Mouse (Mus musculus): ENCODE measurements around the gene Cerkl. TPM values are rescaled to one million over a fixed set of nuclear protein-coding genes. Genes with fewer than 3 reads are reported as not detected.

Gene Cerkl
- polyA plus RNA-seq, 2 experiments, result 1.2 to 5.0 TPM

DNA sequence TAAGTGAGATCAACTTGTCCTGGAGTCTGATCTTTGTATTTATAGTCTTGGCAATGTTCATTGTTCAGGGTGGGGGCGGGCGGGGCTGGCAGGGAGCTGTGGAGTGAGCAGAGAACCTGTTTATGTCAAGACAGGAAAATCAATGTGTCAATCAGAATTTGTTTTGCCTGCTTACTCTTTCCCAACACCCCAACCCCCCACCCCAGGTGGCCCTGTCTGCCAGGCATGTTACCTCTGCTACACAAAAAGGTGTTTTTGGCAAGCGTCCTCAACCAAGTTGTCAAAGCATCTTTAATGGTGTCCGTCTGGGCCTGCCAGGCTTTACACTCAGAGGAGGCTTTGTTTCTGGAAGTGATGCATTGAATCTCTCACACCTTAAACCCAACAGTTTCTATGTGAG lies 141.5 kb downstream of the Cerkl start:
- Histone ChIP-seq H3K9ac (replicated peaks) (no peak overlapping the region), H3K9me3 (ENCODE audit: control insufficient read depth, low read length) (no peaks in the 10 kb centered on the region), H3K4me3 (ENCODE audit: insufficient read depth in 1 of 2, low read depth in 2 of 2, low read length in 2 of 2) (no peak overlapping the region), H3K27ac (no peak overlapping the region), H3K36me3 (replicated peaks; ENCODE audit: control insufficient read depth, insufficient read depth, low read depth) (peaks cover 83% of the 10 kb centered on the region), H3K4me1 (replicated peaks; ENCODE audit: control insufficient read depth in 2 of 2, insufficient read depth in 2 of 2, low read length in 1 of 2) (no peaks in the 10 kb centered on the region), H3K27me3 (ENCODE audit: control insufficient read depth, insufficient read depth, low read length) (no peaks in the 10 kb centered on the region), H3K4me2 (ENCODE audit: low read depth) (no peak overlapping the region)
- ATAC-seq (ENCODE audit: insufficient read depth) (no peak), DNase-seq (ENCODE audit: low read depth in 3 of 3, low spot score in 3 of 3) (no peak)
- WGBS (ENCODE audit: insufficient replicate concordance), result 85% methylated on average over 4 of the region's 4 CpGs
- TF ChIP-seq CTCF (IDR thresholded peaks at IDR 0.05; ENCODE audit: low read depth) (no peak), EP300 (IDR thresholded peaks at IDR 0.05; ENCODE audit: low read depth) (no peak)

DNA sequence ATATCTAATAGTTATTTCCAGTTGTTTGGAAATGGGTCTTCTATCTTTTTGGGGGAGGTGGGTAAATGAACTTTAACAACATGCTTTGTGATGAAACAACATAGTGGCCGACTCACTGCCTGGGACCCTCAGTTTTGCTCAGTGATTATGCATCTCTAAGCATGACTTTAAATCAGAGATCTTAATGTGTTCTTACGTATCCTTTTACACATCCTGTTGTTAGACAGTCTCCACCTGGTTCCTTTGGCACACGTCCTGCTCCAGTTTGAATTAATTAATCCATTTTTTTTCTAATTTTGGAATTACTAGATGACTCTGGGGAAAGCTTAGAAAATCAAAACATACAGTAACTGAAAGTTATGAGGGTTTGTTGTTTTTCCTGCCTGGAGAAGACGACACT lies 144.1 kb downstream of the Cerkl start:
- no peak for ATAC-seq (ENCODE audit: insufficient read depth)
- TF ChIP-seq EP300 (IDR thresholded peaks at IDR 0.05; ENCODE audit: low read depth), result no peak
- no peak for TF ChIP-seq CTCF (IDR thresholded peaks at IDR 0.05; ENCODE audit: low read depth)

DNA sequence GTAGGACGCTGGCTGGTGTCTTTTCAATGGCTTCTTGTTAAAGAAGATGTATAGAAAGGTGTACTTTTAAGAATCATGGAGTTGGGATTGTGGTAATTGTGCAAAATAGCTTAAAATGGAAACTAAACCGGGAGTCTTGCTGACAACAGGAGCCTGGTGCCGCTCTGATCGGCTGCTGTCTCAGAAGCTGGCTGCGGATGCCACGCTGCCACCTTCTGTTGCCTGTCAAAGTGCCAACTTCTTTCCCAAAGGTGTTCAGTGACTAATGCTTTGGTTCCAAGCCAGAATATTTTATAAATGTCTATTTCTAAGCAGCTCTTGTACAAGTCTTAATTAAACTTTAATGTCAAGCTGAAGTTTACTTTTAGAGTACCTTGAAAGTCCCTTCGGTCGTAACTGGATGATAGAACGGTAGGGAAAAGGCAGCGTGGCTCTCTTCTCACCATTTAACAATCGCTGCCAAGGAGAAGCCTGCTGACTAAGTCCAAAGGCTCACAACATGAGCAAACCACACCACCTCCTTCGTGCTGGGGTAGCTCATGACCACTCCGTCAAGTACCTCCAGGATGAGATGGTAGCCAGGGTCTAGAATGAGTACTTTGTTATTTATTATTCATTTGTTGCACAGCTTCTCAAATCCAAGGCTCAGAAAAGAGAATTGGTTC lies 147.0 kb downstream of the Cerkl start:
- WGBS (ENCODE audit: insufficient replicate concordance), result 94% methylated on average over 13 of the region's 13 CpGs
- no peak overlapping the region for H3K9ac ChIP-seq (replicated peaks)
- no peaks in the 10 kb centered on the region for H3K27me3 ChIP-seq (ENCODE audit: control insufficient read depth, insufficient read depth, low read length)
- H3K27ac ChIP-seq, result no peak overlapping the region
- TF ChIP-seq CTCF (IDR thresholded peaks at IDR 0.05; ENCODE audit: low read depth) (no peak), EP300 (IDR thresholded peaks at IDR 0.05; ENCODE audit: low read depth) (no peak)
- no peak overlapping the region for H3K4me3 ChIP-seq (ENCODE audit: insufficient read depth in 1 of 2, low read depth in 2 of 2, low read length in 2 of 2)
- H3K4me2 ChIP-seq (ENCODE audit: low read depth), result no peak overlapping the region
- H3K36me3 ChIP-seq (replicated peaks; ENCODE audit: control insufficient read depth, insufficient read depth, low read depth), result peaks cover 74% of the 10 kb centered on the region
- ATAC-seq (ENCODE audit: insufficient read depth), result no peak
- H3K9me3 ChIP-seq (ENCODE audit: control insufficient read depth, low read length), result no peaks in the 10 kb centered on the region
- no peaks in the 10 kb centered on the region for H3K4me1 ChIP-seq (replicated peaks; ENCODE audit: control insufficient read depth in 2 of 2, insufficient read depth in 2 of 2, low read length in 1 of 2)
- DNase-seq (ENCODE audit: low read depth in 3 of 3, low spot score in 3 of 3), result no peak

More for the DNA sequence above, 144.1 kb downstream of the Cerkl start:
- H3K9ac ChIP-seq (replicated peaks), result no peak overlapping the region
- H3K27ac ChIP-seq, result no peak overlapping the region
- H3K4me1 ChIP-seq (replicated peaks; ENCODE audit: control insufficient read depth in 2 of 2, insufficient read depth in 2 of 2, low read length in 1 of 2), result no peaks in the 10 kb centered on the region
- peaks cover 86% of the 10 kb centered on the region for H3K36me3 ChIP-seq (replicated peaks; ENCODE audit: control insufficient read depth, insufficient read depth, low read depth)
- no peaks in the 10 kb centered on the region for H3K9me3 ChIP-seq (ENCODE audit: control insufficient read depth, low read length)
- H3K4me3 ChIP-seq (ENCODE audit: insufficient read depth in 1 of 2, low read depth in 2 of 2, low read length in 2 of 2), result no peak overlapping the region
- no peak overlapping the region for H3K4me2 ChIP-seq (ENCODE audit: low read depth)
- WGBS (ENCODE audit: insufficient replicate concordance), result 84% methylated on average over 4 of the region's 4 CpGs
- H3K27me3 ChIP-seq (ENCODE audit: control insufficient read depth, insufficient read depth, low read length), result no peaks in the 10 kb centered on the region
- no peak for DNase-seq (ENCODE audit: low read depth in 3 of 3, low spot score in 3 of 3)

DNA sequence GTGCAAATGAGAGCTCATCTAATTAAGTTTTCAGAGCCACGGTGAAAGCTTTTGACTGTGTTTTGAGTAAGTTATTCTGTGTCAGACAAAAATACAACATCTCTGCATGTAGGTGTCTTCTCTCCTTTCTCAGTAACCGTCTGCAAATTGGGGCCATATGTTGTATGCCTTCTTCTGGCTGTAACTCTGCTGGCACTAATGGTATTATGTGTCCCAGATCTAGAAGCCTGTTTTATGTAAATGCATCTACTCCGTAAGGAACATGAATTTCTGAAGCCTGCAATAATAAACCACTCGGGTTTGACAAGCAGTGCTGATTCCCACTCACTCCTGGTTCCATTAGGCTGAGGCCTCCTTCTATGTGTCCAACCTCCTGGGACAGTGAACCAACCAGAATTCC lies 149.0 kb downstream of the Cerkl start:
- DNase-seq (ENCODE audit: low read depth in 3 of 3, low spot score in 3 of 3), result no peak
- H3K4me3 ChIP-seq (ENCODE audit: insufficient read depth in 1 of 2, low read depth in 2 of 2, low read length in 2 of 2), result no peak overlapping the region
- H3K27ac ChIP-seq, result no peak overlapping the region
- ATAC-seq (ENCODE audit: insufficient read depth), result no peak
- TF ChIP-seq EP300 (IDR thresholded peaks at IDR 0.05; ENCODE audit: low read depth) (no peak), CTCF (IDR thresholded peaks at IDR 0.05; ENCODE audit: low read depth) (no peak)
- no peak overlapping the region for H3K4me2 ChIP-seq (ENCODE audit: low read depth)
- WGBS (ENCODE audit: insufficient replicate concordance), result 85% methylated on average over 4 of the region's 4 CpGs
- no peaks in the 10 kb centered on the region for H3K9me3 ChIP-seq (ENCODE audit: control insufficient read depth, low read length)
- H3K27me3 ChIP-seq (ENCODE audit: control insufficient read depth, insufficient read depth, low read length), result no peaks in the 10 kb centered on the region
- H3K4me1 ChIP-seq (replicated peaks; ENCODE audit: control insufficient read depth in 2 of 2, insufficient read depth in 2 of 2, low read length in 1 of 2), result no peaks in the 10 kb centered on the region
- peaks cover 68% of the 10 kb centered on the region for H3K36me3 ChIP-seq (replicated peaks; ENCODE audit: control insufficient read depth, insufficient read depth, low read depth)
- no peak overlapping the region for H3K9ac ChIP-seq (replicated peaks)

DNA sequence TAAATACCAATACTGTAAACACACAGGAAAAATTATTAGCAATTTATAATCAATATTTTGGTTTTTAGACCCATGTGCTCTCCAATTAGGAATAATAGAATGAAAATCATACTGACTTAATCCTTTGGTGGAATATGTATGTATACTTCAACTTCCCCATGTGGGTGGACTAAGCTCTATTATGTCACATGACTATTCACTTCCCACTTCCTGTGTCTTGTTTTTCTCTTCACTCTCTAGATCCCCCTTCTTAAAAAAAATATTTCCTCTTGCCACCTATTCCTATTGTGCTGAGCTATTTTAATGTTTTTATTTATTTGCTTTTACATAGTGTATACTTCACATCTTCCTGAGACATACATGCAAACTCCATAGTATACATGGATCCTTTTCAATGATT lies 154.2 kb downstream of the Cerkl start:
- Histone ChIP-seq H3K4me3 (ENCODE audit: insufficient read depth in 1 of 2, low read depth in 2 of 2, low read length in 2 of 2) (no peak overlapping the region), H3K4me1 (replicated peaks; ENCODE audit: control insufficient read depth in 2 of 2, insufficient read depth in 2 of 2, low read length in 1 of 2) (no peaks in the 10 kb centered on the region), H3K4me2 (ENCODE audit: low read depth) (no peak overlapping the region), H3K27ac (no peak overlapping the region), H3K36me3 (replicated peaks; ENCODE audit: control insufficient read depth, insufficient read depth, low read depth) (peaks cover 42% of the 10 kb centered on the region), H3K27me3 (ENCODE audit: control insufficient read depth, insufficient read depth, low read length) (no peaks in the 10 kb centered on the region), H3K9me3 (ENCODE audit: control insufficient read depth, low read length) (no peaks in the 10 kb centered on the region), H3K9ac (replicated peaks) (no peak overlapping the region)
- DNase-seq (ENCODE audit: low read depth in 3 of 3, low spot score in 3 of 3) (no peak), ATAC-seq (ENCODE audit: insufficient read depth) (no peak)
- TF ChIP-seq CTCF (IDR thresholded peaks at IDR 0.05; ENCODE audit: low read depth) (no peak), EP300 (IDR thresholded peaks at IDR 0.05; ENCODE audit: low read depth) (no peak)

All from liver, embryonic 14.5 days (tissue).